Mouse (Mus musculus) lung, adult 2 months (tissue): ENCODE data around the gene Gdi2.

ENCODE experiments used
- CTCF ChIP-seq: fragments of 200-500 bp; IDR thresholded peaks from 2 replicates; pipeline ENCODE4 v1.5.1; 2011; ENCODE audit warnings: mild to moderate bottlenecking, low read length, control low read depth; ENCODE audit not compliant: insufficient read depth
- POLR2A ChIP-seq: fragments of 200-500 bp; IDR thresholded peaks from 2 replicates; pipeline ENCODE4 v1.6.1; 2011; ENCODE audit warnings: low read depth, mild to moderate bottlenecking, control low read depth, low read length, borderline replicate concordance; ENCODE audit errors: extremely low read depth

DNA sequence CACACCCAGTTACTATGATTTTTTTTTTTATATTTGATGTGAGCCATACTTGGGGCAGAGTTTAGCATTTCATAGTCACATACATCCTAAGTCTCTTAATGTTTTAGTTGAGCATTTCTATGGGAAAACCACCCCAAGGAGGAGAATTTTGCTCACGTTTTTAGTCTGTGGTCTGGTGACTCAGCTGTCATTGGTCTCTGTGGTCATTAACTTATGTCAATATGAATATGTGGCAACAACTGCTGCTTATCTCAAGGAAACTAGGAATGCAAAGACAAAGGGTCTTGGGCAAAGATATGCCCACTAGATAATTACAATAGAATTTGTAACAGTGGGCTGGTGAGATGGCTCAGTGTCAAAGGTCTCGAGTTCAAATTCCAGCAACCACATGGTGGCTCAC lies 26.1 kb downstream of the Gdi2 start:
- TF ChIP-seq CTCF = no peak
- TF ChIP-seq POLR2A = no peak
